Mouse (Mus musculus): ENCODE data around the gene Gm28038.

DNA sequence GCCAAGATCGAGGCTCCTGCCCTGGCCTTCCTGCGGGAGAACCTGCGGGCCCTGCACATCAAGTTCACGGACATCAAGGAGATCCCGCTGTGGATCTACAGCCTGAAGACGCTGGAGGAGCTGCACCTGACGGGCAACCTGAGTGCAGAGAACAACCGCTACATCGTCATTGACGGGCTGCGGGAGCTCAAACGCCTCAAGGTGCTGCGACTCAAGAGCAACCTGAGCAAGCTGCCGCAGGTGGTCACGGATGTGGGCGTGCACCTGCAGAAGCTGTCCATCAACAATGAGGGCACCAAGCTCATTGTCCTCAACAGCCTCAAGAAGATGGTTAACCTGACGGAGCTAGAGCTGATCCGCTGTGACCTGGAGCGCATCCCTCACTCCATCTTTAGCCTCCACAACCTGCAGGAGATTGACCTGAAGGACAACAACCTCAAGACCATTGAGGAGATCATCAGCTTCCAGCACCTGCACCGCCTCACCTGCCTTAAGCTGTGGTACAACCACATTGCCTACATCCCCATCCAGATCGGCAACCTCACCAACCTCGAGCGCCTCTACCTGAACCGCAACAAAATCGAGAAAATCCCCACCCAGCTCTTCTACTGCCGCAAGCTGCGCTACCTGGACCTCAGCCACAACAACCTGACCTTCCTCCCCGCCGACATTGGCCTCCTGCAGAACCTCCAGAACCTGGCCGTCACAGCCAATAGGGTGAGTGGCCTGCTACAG is 24.1 kb upstream of the Gm28038 start:
- TF ChIP-seq GATA1 (IDR thresholded peaks at IDR 0.05; ENCODE audit: borderline replicate concordance, low read length) (no peak), FLI1 (IDR thresholded peaks at IDR 0.05; ENCODE audit: low read length) (no peak)

Data from megakaryocyte, embryonic 14.5 days (primary cell).